Mouse (Mus musculus): ENCODE data around the gene Cdk5. TPM values are rescaled to one million over a fixed set of nuclear protein-coding genes. Genes with fewer than 3 reads are reported as not detected.

Gene Cdk5
- polyA plus RNA-seq, 1 experiment from 2014 or later, result 48.5 TPM

DNA sequence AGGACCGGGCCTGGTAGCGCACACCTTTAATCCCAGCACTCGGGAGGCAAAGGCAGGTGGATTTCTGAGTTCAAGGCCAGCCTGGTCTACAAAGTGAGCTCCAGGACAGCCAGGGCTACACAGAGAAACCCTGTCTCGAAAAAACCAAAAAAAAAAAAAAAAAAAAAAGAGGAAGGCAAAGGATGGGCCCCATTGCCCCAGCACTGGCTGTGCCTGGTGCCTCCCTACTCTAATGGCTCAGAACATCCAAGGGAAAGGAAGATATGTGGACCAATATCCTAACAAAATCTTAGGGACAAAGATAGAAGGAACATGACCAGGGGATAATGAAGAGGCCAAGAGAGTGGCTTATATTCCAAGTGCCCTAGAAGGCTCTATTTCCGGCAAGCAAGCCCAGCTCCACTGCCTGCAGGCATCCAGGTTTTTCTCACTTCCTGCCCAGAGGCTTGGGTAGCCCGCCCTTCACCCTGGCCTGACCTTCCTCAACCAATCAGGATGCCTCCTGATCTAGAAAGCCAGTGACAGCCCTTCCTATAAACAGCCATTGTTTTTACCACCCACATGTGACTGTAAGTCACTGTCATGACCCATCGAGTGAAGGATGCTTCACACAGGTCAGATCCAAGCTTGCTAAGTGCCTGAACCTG, 34.2 kb downstream of the Cdk5 start:
- Histone ChIP-seq H3K27me3 (ENCODE audit: low read depth, poor library complexity, severe bottlenecking) (peaks cover 45% of the 10 kb centered on the region), H3K36me3 (no peaks in the 10 kb centered on the region), H3K27ac (peak overlapping the region; percentile 77), H3K4me1 (peaks cover 55% of the 10 kb centered on the region), H3K9me3 (replicated peaks) (no peaks in the 10 kb centered on the region), H3K4me3 (peak overlapping the region; percentile 62; the same call in 1 of the 2 replicates)
- 41% methylated on average over 7 of the region's 7 CpGs for WGBS
- DNase-seq (ENCODE audit: low spot score), result peak; percentile 57

DNA sequence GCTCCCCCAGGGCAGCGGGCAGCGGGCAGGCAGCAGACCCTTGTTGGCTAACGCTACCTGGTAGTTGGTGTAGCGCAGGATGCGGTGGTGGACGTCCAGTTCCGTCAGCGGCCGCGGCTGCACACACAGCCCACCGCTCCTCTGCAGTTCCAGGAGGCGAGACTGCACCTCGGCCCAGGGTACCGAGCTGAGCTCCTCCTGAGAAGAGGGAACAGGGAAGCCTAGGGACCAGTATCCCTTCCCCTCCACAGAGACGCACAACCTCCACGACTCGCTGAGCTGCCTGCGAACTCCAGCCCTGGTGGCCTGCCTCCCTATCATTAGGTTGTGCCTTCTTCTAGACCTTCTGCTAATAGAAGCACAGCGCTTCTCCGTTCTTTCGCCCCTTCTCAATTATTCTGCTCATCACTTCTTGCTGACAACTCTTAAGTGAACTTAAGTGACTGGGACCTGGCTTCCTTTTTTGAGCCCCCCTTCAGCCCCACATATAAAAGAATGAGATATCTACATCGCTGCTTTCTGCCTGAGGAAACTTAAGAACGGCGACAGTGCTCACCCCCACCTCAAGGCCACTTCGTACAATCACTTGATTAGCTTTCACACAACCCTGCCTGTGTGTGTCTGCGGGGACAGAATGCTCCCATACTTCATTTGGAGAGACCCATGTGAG, 34.9 kb downstream of the Cdk5 start:
- H3K4me3 ChIP-seq, result peak overlapping the region; percentile 62
- no peaks in the 10 kb centered on the region for H3K36me3 ChIP-seq
- peaks cover 57% of the 10 kb centered on the region for H3K4me1 ChIP-seq
- DNase-seq (ENCODE audit: low spot score), result no peak
- H3K27ac ChIP-seq, result peak overlapping the region; percentile 87
- peaks cover 45% of the 10 kb centered on the region for H3K27me3 ChIP-seq (ENCODE audit: low read depth, poor library complexity, severe bottlenecking)
- H3K9me3 ChIP-seq (replicated peaks), result no peaks in the 10 kb centered on the region
- WGBS, result 24% methylated on average over 26 of the region's 26 CpGs

DNA sequence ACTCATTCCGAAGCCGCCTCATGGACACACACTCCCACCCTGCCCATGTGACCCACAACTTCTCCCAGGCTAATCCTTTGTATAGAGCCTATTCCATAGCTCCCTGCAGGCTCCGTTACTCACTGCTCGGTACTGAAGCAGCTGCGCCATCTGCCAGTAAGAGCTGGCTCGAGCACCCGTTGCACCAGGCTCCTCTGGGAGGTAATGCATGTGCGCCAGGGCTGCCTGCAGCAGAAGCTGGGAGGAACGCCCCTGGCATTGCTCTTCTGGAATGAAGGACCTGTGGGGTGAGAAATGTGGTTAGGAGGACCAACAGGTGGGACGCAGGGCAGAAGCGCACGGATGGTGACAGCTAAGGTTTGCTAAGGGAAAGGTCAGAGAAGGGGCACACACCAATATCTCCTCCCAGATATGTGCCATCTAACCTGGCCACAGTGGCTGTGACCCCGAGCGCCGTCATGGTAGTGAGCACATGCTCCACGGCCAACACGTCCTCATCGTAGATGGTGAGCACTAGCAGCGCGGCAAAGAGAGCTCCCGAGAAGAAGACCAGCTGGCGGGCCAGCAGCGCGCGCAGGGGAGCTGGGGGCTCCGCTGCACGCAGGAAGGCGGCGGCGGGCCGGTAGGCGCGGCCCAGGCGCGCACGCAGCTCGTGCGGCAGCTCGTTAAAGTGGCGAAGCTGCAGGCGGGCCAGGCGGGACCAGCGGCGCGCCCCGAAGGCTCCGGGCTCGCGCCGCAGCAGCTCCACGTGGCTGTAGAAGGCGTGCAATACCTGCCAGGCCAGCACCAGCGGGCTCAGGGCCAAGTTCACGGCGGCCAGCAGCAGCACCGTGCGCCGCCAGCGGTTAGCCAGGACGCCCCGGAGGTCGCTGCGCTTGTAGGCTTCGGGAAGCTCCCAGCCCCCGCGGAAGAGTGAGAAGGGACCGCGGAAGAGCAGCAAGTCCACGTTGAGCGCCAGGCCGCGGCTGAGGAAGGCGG, 35.8 kb downstream of the Cdk5 start:
- peak overlapping the region; percentile 62 for H3K4me3 ChIP-seq
- peak; percentile 74 for DNase-seq (ENCODE audit: low spot score)
- no peaks in the 10 kb centered on the region for H3K36me3 ChIP-seq
- H3K4me1 ChIP-seq, result peaks cover 59% of the 10 kb centered on the region
- peak overlapping the region; percentile 87 for H3K27ac ChIP-seq
- WGBS, result 2% methylated on average over 73 of the region's 73 CpGs
- no peaks in the 10 kb centered on the region for H3K9me3 ChIP-seq (replicated peaks)
- H3K27me3 ChIP-seq (ENCODE audit: low read depth, poor library complexity, severe bottlenecking), result peaks cover 45% of the 10 kb centered on the region

DNA sequence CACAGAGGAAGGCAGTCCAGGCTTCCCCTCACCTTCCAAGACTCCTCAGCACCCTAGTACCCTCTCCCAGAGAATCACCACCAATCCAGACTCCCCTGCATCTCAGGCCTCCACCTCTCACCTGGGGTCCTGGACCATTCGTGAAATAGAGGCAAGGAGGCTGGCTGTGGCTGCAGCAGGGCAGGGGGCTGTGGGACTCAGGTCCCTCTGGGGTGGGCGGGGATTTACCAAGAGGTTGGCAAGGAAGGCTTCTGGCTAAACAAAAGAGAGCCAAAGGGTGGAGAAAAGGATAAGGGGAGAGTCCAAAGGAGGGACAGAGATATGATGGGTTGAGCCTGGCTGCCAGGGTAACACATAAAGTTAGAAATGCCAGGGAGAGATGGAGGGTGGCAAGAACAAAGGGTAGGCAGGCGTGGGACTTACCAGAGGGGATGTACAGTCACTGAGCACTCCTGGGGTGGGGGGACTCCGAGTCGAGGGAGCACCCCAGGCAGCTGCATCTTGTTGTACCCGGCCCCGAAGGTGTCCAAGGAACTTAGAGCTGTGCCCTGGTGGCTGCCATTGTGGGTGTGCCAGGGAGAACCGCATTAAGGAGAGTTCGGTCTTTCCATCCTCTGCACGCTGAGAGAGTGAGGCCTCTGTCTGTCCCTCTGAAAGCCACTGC, 37.3 kb downstream of the Cdk5 start:
- WGBS, result 82% methylated on average over 10 of the region's 10 CpGs
- Histone ChIP-seq H3K4me1 (peaks cover 58% of the 10 kb centered on the region), H3K27ac (no peak overlapping the region), H3K4me3 (no peak overlapping the region), H3K36me3 (no peaks in the 10 kb centered on the region), H3K27me3 (ENCODE audit: low read depth, poor library complexity, severe bottlenecking) (peaks cover 45% of the 10 kb centered on the region), H3K9me3 (replicated peaks) (no peaks in the 10 kb centered on the region)
- DNase-seq (ENCODE audit: low spot score), result no peak

DNA sequence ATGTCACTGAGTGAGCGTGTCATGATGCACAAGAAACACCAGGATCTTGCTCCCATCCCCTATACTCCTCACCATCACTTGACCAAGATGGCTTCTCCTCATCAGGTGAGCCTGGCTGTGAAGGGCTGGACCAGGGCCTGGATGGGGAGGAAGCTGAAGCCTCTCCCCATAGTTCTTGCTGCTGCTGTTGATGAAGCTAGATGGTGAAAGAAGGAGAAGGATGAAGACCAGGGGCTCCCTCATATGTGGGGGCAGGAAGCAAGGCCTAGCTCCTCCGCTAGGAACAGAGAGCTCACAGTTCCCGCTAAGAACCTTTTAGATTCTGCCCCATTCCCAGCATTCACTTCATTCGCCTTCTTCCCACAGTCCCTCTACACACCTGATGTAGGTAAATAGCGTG, 38.0 kb downstream of the Cdk5 start:
- Histone ChIP-seq H3K36me3 (no peaks in the 10 kb centered on the region), H3K9me3 (replicated peaks) (no peaks in the 10 kb centered on the region), H3K27me3 (ENCODE audit: low read depth, poor library complexity, severe bottlenecking) (peaks cover 45% of the 10 kb centered on the region), H3K4me1 (peaks cover 56% of the 10 kb centered on the region), H3K4me3 (no peak overlapping the region), H3K27ac (no peak overlapping the region)
- WGBS, result 83% methylated on average over 5 of the region's 5 CpGs
- no peak for DNase-seq (ENCODE audit: low spot score)

DNA sequence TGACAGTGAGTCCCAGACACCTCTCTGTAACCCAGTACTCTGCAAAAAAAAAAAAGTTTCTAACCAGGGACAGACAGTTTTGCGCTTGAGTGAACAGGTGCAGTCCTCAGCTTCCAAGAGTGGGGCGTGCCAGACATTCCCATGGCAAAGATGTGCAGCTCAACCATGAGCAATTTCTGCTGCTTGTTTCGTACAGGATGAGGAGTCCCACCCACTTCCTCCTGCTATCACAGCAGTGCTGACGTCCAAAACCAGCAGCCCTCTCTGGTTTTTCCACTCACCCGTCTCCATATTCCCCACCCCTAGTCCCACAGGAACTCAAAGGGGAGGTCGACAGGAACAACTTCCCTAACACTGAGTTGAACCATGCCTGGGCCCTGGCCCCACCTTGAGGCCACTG, 38.9 kb downstream of the Cdk5 start:
- Histone ChIP-seq H3K9me3 (replicated peaks) (no peaks in the 10 kb centered on the region), H3K27ac (no peak overlapping the region), H3K4me1 (peaks cover 57% of the 10 kb centered on the region), H3K36me3 (no peaks in the 10 kb centered on the region), H3K27me3 (ENCODE audit: low read depth, poor library complexity, severe bottlenecking) (peaks cover 45% of the 10 kb centered on the region), H3K4me3 (no peak overlapping the region)
- no peak for DNase-seq (ENCODE audit: low spot score)
- WGBS, result 75% methylated on average over 6 of the region's 6 CpGs

DNA sequence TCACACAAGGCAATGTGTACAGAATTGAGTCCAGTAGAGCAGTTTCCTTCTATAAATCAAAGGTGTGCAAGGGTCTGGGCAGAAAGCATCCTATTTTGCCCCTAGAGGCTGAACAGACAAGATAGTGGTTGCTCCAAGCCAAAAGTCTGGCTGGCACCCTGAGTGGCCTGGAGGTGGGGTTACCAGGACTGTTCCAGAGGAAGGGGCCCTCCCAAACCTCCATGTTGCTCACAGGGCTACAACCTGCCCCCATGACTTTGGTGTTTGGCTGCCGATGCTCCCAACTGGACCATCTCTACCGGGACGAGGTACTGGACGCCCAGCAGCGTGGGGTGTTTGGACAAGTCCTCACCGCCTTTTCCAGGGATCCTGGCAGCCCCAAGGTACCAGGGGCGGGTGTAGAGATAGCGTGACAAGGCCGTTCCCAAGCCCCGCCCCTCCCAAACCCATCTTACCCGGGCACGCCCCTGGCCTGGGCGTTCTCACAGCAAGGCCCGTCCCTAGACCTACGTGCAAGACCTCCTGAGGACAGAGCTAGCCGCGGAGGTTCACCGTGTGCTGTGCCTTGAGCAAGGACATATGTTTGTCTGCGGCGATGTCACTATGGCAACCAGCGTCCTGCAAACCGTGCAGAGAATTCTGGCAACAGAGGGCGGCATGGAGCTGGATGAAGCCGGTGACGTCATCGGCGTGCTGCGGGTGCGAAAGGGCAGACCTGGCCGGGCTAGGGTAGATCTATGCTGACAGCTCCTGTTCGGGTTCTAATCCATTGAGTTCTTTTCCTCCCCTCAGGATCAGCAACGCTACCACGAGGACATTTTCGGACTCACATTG, 40.1 kb downstream of the Cdk5 start:
- peak overlapping the region; percentile 76 for H3K27ac ChIP-seq
- no peaks in the 10 kb centered on the region for H3K36me3 ChIP-seq
- peaks cover 46% of the 10 kb centered on the region for H3K4me1 ChIP-seq

DNA sequence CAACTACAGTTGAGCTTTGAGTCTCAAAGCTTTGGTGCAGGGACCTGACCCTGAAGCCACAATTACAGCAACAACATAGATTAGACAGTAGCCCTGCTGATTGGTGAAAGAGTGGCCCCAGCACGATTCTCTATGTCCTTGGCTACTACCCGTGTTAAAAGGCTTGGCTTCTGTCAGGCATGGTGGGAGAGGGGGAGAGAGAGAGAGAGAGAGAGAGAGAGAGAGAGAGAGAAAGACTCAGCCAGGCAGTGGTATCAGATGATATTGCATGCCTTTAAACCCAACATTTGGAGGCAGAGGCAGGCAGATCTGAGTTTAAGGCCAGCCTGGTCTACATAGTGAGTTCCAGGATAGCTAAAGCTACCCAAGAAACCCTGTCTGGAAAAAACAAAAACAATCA, 41.3 kb downstream of the Cdk5 start:
- no peak for DNase-seq (ENCODE audit: low spot score)
- Histone ChIP-seq H3K4me1 (peaks cover 39% of the 10 kb centered on the region), H3K4me3 (no peak overlapping the region), H3K27me3 (ENCODE audit: low read depth, poor library complexity, severe bottlenecking) (peaks cover 27% of the 10 kb centered on the region), H3K27ac (no peak overlapping the region), H3K9me3 (replicated peaks) (no peaks in the 10 kb centered on the region), H3K36me3 (no peaks in the 10 kb centered on the region)
- WGBS, result 75% methylated on average over 2 of the region's 2 CpGs

More for the DNA sequence above, 40.1 kb downstream of the Cdk5 start:
- peak; percentile 96 for DNase-seq (ENCODE audit: low spot score)
- Histone ChIP-seq H3K4me3 (peak overlapping the region; percentile 59), H3K9me3 (replicated peaks) (no peaks in the 10 kb centered on the region), H3K27me3 (ENCODE audit: low read depth, poor library complexity, severe bottlenecking) (peaks cover 39% of the 10 kb centered on the region)
- 1% methylated on average over 34 of the region's 34 CpGs for WGBS

DNA sequence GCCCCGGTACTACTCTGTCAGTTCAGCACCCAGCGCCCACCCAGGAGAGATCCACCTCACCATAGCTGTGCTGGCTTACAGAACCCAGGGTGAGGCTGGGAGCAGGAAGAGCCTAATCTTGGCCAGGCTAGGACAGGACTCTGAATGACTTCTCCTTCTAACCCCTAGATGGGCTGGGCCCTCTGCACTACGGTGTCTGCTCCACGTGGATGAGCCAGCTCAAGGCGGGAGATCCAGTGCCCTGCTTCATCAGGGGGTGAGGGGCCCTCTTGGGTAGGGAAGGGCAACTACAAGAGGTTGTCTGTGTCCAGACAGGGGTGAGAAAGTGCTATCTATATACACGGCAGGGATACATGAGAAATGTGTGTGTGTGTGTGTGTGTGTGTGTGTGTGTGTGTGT, 41.8 kb downstream of the Cdk5 start:
- WGBS, result 82% methylated on average over 6 of the region's 6 CpGs
- Histone ChIP-seq H3K4me3 (no peak overlapping the region), H3K27me3 (ENCODE audit: low read depth, poor library complexity, severe bottlenecking) (peaks cover 22% of the 10 kb centered on the region), H3K27ac (no peak overlapping the region), H3K36me3 (no peaks in the 10 kb centered on the region), H3K9me3 (replicated peaks) (no peaks in the 10 kb centered on the region), H3K4me1 (peaks cover 34% of the 10 kb centered on the region)
- DNase-seq (ENCODE audit: low spot score), result no peak

DNA sequence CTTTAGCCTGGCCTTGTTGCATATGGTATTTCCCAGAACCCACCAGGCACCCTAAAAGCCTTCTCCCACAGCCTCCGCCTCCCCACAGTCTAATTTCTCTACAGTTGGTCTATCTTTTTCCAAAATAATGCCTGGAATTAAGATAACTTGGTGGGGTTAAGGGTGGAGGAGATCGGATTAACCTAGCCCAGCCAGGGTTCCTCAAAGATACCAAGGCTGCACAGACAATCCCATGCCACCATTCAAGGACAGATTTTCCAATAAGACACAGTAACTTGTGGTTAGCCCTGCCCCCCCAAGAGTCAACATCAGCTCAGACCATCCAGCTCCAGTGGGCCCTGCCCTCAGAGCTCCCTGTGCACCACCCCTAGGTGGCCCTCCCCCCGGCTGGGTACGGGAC, 42.8 kb downstream of the Cdk5 start:
- Histone ChIP-seq H3K27me3 (ENCODE audit: low read depth, poor library complexity, severe bottlenecking) (peaks cover 12% of the 10 kb centered on the region), H3K4me1 (peaks cover 34% of the 10 kb centered on the region), H3K36me3 (no peaks in the 10 kb centered on the region), H3K9me3 (replicated peaks) (no peaks in the 10 kb centered on the region), H3K27ac (no peak overlapping the region; the same call in 1 of the 2 replicates), H3K4me3 (no peak overlapping the region)
- WGBS, result 93% methylated on average over 4 of the region's 4 CpGs
- DNase-seq (ENCODE audit: low spot score), result no peak

DNA sequence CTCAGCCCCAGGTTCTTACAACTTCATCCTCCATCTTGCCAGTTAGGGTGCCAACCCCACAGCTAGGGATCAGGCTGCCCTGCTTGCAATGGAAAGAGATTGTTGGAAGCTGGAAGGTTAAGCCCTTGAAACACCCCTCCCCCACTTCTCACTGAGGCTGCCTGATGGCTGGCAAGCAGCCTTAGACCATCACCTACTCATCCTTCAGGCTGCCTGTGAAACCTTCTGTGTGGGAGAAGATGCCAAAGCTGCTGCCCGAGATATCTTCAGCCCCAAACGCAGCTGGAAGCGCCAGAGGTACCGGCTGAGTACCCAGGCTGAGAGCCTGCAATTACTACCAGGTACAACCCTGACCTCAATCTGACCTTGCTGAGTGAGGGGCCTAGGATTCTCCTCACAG, 43.8 kb downstream of the Cdk5 start:
- no peaks in the 10 kb centered on the region for H3K36me3 ChIP-seq
- DNase-seq (ENCODE audit: low spot score), result no peak
- H3K27ac ChIP-seq, result no peak overlapping the region
- 60% methylated on average over 4 of the region's 4 CpGs for WGBS
- peaks cover 32% of the 10 kb centered on the region for H3K4me1 ChIP-seq
- peaks cover 2% of the 10 kb centered on the region; the same call in 1 of the 2 replicates for H3K27me3 ChIP-seq (ENCODE audit: low read depth, poor library complexity, severe bottlenecking)
- H3K9me3 ChIP-seq (replicated peaks), result no peaks in the 10 kb centered on the region
- H3K4me3 ChIP-seq, result no peak overlapping the region

DNA sequence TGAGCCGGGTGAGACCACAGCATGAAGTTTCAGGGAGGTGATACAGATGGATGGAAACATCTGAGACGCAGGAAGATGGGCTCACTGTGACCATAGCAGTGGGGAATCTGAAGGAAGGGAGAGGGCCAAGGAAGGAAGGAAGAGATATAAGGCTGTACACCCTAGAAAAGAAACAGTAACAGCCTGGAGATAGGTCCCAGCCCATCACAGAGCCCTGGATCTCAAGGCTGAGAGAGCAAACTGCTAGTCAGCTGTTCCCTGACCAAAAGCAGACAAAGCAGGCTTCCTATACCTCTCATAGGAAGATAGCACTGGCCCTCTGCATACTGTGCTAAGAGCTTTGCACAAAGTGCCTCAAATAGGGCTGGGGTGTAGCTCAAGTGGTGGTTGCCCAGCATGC, 44.6 kb downstream of the Cdk5 start:
- H3K4me1 ChIP-seq, result peaks cover 24% of the 10 kb centered on the region
- WGBS, result 83% methylated on average over 2 of the region's 2 CpGs
- no peaks in the 10 kb centered on the region for H3K36me3 ChIP-seq
- no peak overlapping the region for H3K27ac ChIP-seq
- H3K9me3 ChIP-seq (replicated peaks), result no peaks in the 10 kb centered on the region
- H3K4me3 ChIP-seq, result no peak overlapping the region
- DNase-seq (ENCODE audit: low spot score), result no peak
- H3K27me3 ChIP-seq (ENCODE audit: low read depth, poor library complexity, severe bottlenecking), result no peaks in the 10 kb centered on the region
